Mouse (Mus musculus) hematopoietic stem cell, adult 5-6 weeks (primary cell): ENCODE measurements around the gene Ugt1a7c. TPM values are rescaled to one million over a fixed set of nuclear protein-coding genes. Genes with fewer than 3 reads are reported as not detected.

Experiments used
- ATAC-seq, 2 experiments: fragments of 125-278 bp in 1 of 2; replicated peaks in 1 of 2; 2 replicates each; pipeline ENCODE4 v1.8.0; 2016 to 2017; ENCODE audit warnings: inconsistent platforms in 2 of 2, mild to moderate bottlenecking in 2 of 2, moderate number of reproducible peaks in 2 of 2, low read depth in 1 of 2, moderate TSS enrichment in 1 of 2; ENCODE audit not compliant: low FRiP score in 2 of 2, poor library complexity in 2 of 2, severe bottlenecking in 2 of 2, insufficient read depth in 1 of 2, low TSS enrichment in 1 of 2
- total RNA-seq: library from RNA; stranded (forward); fragments of 172-1452, 232-1000 nt; gene quantifications from 2 replicates; pipeline ENCODE4 v1.2.3, GENCODE M21; 2017

Ugt1a7c gene
- total RNA-seq, 1 experiment from 2014 or later: 42.9 TPM

DNA sequence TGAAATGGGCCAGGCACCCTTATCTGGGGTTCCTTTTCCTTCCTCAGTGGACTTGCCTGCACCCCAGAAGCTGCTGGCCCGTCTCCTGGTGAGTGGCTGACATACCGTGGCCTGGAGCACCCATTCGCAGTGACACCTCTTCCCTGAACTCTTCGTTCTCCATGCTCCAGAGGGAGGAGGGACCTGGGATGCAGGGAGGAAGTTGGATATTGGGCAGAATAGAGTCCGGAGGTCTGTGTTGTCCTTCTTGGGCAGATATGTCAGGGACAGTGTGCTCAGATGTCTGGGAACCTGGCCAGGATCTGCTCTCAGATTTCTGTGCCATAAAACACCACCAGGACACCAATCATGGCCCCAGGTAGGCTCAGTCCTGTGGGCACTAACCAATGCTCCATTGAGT, 145.2 kb downstream of the Ugt1a7c start:
- no peak for ATAC-seq

GRCm38 (mm10) chr1:88240579-88240978, 145.7 kb downstream of the Ugt1a7c start:
- no peak for ATAC-seq

DNA sequence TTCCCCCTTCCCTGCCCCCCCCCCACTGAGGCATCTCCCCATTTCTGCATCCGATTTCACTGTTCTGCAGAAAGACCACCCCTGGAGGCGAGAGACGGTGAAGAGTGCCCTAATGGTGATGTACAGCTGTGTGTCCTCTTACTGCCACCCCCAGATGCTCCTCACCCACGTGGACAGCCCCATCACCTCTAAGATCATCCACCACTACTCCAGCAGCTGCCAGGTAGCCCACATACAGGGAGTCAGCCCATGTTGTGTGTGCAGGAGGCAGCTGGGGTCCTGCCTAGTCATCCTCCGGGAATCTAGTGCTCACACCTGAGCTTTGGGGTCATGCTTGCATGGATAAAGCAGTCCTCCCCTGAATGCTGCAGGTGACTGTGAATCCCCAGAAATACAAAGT, 149.0 kb downstream of the Ugt1a7c start:
- no peak for ATAC-seq

DNA sequence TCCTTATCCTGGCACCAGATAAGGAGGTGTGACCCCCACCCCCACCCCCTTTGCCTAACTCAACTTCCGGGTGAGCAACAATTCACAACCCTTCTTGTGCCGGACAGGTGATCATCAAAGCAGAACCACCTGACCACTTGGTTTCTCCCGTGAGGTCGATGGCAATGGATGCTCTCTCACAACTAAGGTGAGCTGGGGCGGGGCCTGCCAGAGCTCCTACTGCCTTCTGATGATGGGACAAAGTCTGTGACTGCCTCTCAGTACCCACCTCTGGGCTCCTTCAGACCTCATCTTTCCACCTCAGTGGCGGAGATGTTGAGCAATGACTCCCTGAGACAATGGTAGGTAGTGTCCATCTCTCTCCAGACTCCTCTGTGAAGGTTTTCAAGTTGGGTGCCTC, 151.0 kb downstream of the Ugt1a7c start:
- ATAC-seq: no peak

- ATAC-seq: no peak
Observed at GRCm38 (mm10) chr1:88246386-88246785, 151.5 kb downstream of the Ugt1a7c start.

DNA sequence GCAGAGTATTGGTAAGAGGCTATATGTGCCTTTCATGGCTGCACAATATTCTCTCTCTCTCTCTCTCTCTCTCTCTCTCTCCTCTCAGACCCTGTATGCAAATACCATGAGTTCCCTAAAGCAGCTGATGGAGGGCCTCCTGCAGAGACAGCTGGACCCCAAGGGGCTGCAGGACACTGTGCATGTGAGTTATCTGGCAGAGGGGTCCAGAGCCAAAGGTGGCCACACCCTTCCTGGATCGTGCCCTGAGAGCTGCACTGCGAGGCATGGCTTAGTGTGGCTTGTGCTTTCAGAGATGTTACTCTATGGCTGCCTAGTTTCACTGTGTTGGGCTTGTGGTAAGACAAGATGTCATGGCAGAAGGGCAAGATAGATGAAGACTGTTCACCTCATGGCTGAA, 152.8 kb downstream of the Ugt1a7c start:
- no peak for ATAC-seq

GRCm38 (mm10) chr1:88248658-88249057, 153.8 kb downstream of the Ugt1a7c start:
- ATAC-seq: peak; percentile 1 to 2; a peak in 1 of 4 replicates

DNA sequence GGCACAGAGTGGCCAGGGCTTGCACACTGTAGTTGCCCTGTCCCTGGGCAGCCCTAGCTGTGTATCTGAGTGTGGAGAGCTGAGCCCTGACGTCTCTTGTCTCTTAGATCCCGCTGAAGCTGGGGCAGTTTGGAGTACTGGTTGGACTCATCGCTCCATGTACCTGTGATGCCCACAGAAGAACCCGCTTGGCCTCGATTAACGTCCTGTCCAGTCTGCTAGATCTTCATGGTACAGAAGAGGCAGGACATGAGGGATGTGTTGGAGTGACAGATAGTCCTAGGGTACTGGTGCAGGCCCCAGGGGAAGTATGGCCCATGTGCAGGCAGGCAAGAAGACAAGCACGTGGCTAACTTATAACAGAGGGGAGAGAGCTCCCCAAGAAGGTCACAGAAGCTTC, 154.7 kb downstream of the Ugt1a7c start:
- ATAC-seq: no peak

DNA sequence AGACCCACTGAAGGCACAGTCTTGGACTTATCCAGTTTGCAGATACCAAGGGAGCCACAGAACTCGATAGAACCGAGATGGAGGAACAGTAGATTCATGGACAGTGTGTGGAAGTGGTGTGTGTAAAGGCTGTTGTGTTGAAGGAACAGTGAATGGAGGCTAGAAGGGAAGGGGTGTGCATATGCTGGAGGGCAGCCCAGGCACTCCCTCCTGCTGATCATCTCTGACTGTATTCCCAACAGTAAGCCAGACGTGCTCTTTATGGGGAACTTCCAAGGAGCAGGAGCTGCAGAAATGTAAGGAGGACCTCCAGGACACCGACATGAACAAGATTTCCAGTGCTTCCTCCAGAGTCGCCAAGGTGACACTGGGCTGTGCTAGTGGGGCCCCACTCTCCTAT, 155.2 kb downstream of the Ugt1a7c start:
- ATAC-seq: no peak

DNA sequence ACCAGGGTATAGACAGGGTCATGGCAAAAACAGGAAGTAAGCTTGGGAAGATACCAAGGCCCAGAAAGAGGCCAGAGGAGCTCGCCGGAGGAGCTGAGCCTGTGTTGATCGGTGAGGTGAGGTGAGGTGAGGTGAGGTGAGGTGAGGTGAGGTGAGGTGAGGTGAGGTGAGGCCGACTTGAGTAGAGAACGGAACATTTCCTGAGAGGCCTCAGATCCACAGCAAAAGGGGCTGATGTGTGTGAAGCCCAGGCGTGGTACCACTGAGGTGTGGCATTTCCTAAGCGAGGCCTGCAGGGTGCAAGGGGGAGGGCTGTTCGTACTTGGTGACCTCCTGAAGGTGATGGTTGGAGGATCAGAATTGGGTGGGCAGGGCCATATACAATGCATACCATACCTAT, 158.2 kb downstream of the Ugt1a7c start:
- ATAC-seq: peak in 1 of 2 experiments; percentile 12; a peak in 2 of 4 replicates

DNA sequence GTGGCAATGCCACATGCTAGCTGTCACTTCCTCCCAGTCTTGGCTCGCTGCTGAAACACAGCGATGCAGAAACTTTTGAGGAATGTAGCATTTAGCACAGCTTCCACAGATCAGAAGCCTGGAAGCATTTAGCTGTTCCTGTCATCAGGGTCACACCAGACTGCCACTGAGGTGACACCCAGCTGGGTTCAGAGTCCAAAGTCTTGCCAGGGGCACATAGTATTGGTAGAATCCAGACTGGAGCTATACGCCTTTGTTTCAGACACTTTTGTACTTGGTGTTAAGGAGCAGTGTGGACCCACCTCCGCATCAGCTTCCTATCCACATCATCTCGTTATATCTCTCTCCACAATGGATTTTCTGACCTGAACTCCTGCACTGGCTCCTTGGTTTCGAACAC, 158.7 kb downstream of the Ugt1a7c start:
- ATAC-seq: no peak

DNA sequence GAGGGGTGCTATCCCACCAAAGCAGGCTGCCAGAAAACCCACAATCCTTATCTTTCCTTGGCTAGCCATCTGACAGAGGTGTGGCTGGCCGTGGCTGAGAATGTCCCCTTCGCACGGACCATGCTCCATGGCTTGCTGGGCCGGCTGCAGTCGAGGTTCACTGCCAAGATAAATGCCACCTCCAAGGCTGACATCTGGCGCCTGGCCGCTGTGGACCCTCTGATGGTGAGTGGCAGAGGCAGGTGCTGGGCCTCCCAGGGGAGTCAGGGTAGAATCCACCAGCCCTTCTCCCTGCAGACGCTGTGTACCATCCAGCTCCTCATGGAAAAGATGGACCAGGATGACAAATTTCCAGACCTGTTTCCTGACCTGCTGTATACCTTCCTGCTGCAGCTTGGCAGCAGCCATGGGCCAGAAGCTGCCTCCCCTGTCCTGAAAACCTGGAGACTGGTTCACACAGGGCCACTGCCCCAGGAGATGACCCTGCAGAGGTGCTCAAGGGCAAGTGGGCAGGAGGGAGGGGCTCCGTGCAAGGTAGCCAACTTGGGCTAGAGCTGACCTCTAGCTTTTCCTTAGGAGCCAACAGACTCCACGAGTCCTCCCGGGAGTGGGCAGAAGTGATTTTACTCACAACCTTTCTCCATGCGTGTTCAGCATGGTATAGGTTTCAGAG, 160.1 kb downstream of the Ugt1a7c start:
- no peak for ATAC-seq

GRCm38 (mm10) chr1:88255466-88255857, 160.6 kb downstream of the Ugt1a7c start:
- ATAC-seq: no peak

DNA sequence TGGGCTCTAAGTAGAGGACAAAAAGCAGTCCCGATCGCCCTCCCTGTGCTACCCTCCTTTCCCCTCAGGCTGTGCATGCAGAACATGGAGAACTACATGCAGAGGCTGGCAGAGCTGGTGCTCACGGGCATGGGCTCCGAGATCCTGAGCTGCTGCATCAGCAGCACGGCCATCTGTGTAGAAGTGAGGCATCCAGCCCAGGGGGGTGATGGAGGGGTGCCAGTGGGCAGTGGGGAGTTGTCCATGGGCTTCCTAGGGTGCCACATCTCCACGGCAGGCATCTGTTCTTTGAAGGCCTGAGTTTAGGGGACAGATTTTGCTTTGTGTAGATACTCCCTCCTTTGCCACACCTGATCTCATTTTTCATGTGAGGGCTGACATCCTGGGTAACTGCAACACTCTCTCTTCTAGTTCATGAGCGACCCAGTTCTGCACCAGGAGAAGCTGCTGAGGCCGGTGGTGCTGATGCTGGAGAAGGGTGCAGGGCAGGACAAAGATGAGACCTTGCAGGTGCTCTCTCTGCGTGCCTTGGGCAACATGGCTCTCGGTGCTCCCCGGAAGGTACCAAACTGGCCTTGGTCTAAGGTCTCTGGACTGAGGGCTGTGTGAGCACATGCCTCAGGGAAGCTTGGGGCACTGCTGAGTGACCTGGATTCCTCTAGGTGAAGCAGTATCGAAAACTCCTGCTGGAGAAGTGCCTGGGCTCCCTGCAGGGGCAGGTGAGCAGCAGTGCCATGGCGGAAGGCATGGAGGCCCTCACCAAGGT, 161.3 kb downstream of the Ugt1a7c start:
- no peak for ATAC-seq

DNA sequence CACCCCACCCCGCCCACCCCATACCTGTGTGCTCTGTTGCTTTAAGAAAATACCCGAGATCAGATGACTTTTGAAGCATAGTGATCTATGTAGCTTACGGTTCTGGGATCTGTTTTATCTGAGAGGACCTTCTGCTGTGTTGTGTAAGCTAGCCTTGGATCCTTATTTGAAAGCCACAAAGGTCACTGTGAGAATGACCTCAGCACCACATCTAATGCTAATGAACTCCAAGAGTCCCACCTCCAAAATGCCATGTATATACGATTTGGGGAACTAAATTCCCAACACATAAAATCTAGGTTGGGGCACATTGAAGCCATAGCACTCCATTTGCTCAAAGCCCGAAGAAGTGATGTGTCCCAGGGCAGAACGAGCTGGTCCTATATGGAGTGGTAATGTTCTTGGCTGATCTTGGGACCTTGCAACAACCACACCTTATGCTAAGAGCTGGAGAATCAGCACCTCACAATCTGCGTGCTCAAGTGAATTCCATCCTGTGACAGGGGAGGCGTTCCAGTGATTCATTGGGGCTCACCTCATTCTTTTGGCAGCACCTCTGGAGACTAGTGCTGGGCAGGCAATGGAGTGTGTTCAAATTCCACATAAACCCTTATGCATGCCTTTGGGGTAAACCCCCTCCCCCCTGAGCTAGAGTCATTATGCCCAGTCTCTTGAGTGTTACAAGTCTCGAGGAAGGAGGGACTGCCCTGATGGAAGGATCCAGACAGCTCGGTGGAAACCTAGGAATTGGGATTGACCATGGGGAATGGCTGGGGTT, 162.2 kb downstream of the Ugt1a7c start:
- ATAC-seq: no peak

GRCm38 (mm10) chr1:88257681-88258080, 162.8 kb downstream of the Ugt1a7c start:
- no peak for ATAC-seq

DNA sequence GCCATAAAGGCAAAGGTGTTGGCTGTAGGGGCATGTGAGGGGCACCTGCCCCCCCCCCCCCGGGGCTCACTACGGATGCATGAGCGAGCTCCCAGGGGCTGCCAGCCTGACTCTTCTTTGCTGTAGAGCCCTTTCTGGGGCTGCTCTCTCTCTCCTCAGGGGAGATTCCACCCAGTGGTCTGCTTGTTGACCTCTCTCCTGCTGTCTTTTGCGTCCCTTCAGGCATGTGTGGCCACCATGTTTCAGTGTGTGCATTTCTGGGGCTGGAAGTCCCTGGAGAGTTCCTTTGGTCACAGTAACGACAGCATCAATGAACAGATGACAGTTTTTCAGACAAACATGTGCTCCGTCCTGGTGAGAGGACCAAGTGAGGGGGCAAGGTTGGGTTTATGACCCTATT, 163.5 kb downstream of the Ugt1a7c start:
- ATAC-seq: no peak
